Mouse (Mus musculus): ENCODE data around the gene Arid1b.

Arid1b gene

GRCm38 (mm10) chr17:5377930-5378310 lies 383.8 kb downstream of the Arid1b start:
- no peak for DNase-seq (ENCODE audit: low spot score in 2 of 2)

GRCm38 (mm10) chr17:5385694-5386093 lies 391.6 kb downstream of the Arid1b start:
- DNase-seq (ENCODE audit: low spot score in 2 of 2): no peak

GRCm38 (mm10) chr17:5386885-5387545 lies 392.9 kb downstream of the Arid1b start:
- no peak for DNase-seq (ENCODE audit: low spot score in 2 of 2)

- no peak for DNase-seq (ENCODE audit: low spot score in 2 of 2)
Observed at GRCm38 (mm10) chr17:5388351-5388750, 394.2 kb downstream of the Arid1b start.

DNA sequence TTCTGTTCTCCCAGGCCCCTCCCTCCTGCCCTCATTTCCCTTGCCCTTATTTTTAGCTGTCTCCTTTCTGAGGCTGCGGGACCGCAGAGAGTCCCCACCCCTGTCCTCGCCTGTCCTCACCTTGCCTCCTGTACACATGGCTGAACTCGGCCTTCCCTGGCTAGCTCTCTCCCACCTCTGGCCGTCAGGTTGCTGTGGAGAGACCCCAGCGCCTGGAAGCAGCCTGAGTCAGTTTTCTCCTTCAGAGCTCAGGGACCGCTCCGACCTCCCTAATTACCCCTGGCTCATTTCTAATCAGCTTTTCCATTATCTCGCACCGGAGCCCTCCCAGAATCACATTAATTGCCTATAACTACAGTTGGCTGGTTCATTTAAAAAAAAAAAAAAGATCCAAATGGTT lies 396.6 kb downstream of the Arid1b start:
- DNase-seq (ENCODE audit: low spot score in 2 of 2): no peak

DNA sequence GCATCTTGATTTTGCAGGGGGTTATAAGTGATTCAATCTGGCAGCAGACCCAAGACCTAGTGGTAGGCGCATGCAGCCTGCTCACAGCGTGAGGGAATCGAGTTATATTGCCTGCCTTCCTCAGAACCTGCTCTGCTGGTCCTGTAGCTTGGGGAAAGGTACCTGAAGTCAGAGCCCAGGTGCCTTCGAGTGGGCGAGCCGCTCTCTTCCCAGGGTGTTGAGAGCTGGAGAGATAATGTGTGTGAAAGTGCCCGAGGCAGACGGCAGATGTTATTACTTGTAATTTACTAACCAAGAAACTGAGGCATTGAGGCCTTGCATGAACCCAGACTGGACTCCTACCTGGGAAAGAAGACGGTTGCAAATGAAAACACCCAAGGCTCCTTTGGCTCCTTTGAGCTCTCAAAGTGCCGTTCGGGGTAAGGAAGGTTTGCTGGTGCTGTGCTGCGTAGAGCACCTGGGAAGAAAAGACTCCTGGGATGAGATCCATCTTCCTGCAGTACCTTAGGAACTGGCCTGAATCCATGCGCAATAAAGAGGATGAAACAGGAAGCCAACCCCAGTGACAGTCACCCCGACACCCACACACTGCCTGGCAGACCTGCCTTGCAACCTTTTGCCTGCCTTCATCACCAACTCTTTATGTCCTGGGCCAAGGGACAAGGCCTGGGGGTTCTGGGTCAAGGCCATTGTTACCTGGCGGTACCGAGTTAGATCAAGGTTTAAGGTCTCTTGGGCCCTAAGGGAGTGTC lies 401.5 kb downstream of the Arid1b start:
- DNase-seq (ENCODE audit: low spot score in 2 of 2): no peak

DNA sequence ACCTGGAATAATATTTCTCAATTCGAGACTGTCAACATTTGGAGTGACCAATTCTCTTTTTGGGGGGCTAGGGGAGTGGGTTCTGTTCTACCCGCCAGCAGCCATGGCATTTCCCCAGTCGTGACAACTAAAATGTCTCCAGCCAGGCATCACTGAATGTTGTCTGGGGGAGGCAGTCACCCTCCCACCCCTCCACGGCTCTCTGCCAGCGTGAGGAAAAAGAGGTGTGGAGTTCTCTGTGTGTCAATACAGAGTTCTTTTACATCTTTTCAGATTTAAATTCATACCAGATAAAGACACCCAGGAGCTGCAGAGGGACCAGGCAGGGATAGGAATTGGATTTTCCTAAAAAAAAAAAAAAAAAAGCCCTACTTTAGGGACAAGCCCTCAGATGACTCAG lies 402.1 kb downstream of the Arid1b start:
- DNase-seq (ENCODE audit: low spot score in 2 of 2): no peak
